Mouse (Mus musculus): Measurements from ENCODE around the gene Atat1.

Gene Atat1

DNA sequence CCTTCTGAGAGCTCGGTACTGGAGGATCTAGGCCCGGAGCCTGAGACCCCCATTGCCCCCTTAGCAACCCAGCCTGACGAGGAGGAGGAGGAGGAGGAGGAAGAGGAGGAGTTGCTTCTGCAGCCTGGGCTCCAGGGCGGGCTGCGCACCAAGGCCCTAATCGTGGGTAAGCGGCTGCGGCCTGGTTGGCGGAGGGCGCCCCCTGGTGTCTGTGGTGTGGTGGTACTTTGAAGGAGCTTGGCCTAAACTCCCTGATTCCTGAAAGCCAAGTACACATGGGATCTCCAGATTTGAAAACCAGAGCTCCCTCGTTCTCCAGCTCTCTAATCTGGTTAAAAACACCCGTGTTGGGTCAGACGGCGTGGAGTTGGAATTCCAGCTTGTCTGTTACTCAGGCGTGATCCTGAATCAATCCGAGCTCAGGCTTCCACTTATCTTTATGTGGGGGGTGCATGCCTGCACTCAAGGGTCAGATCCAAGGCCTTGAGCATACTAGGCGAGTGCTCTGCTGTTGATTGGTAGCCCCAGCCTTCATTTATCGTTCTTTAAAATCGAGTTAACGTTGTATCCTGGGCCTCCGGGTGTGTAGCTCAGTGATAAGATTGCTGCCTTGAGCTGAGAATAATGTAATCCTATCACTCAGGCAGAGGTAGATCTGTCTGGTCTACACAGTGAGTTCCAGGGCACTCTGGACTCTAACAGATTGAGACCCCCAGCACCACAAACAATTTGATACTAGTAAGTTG, 35.9 kb downstream of the Atat1 start:
- peak; percentile 92 for DNase-seq (ENCODE audit: low spot score)

DNA sequence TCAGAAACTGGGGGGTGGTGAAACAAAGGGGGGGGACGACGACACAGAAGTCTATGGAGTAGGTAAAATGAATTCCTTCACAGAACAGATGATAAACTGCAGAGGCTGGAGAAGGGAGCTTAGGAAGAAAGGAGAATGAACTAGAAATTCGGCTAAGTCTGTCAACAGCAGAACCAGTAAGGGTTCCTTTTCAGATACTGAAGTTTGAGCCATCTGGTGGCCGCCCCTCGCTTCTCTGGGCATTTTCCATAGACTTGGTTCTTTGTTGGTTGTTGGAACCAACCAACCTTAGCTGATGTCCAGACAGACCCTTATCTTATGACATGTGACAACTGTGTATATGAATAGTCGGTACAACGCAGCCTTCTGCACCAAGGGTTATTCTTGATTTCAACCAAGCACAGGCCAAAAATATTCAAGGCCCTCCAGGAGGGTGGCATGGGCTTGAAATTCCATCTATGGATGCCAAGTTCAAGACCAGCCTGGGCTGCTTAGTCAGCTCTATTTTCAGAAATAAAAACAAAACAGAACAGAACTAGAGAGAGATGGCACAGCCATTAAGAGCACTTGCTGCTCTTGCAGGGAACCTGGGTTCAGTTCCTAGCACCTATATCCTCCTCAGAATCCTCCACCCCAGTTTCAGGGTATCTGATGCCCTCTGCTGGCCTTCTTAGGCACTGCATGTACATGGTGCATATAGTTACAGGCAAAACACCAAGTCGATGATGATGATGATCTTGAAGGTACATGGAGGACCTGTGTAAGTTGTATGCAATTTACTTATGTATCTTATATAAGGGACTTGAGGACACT, 38.8 kb downstream of the Atat1 start:
- peak; percentile 47 for DNase-seq (ENCODE audit: low spot score)

DNA sequence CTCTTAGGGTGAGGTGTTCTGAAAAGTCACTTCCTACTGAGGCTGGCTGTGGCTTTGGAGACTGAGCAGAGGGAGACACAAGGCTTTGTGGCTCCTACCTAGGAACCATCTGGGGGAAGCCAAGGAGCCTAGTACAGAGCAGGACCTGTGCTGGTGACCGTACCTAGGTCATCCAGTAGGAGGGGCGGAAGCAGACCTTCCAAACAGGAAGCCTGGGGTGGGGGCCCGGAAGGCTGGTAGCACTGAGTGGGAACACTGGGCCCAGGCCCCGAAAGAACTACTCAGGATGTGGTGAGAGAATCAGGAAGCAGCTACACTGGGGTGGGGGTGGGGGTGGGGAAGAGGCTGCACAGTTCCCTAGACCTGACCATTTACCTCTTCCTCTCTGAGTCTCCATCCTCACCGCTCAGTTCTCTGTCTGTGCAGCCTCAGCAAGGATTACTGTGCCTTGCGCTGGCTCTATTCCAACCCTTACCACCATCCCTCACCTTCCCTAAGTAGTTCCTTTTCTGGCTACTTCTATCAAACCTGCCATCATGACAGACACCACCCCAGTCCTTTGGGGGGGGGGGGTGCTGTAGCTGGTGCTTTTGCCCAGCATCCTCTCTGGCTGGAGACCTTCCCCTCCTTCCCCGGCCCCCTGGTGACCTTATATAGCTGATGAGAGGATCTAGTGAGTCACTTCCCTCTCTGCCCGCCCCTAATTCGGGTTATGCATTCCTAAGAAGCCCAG, 39.6 kb downstream of the Atat1 start:
- no peak for DNase-seq (ENCODE audit: low spot score)

DNA sequence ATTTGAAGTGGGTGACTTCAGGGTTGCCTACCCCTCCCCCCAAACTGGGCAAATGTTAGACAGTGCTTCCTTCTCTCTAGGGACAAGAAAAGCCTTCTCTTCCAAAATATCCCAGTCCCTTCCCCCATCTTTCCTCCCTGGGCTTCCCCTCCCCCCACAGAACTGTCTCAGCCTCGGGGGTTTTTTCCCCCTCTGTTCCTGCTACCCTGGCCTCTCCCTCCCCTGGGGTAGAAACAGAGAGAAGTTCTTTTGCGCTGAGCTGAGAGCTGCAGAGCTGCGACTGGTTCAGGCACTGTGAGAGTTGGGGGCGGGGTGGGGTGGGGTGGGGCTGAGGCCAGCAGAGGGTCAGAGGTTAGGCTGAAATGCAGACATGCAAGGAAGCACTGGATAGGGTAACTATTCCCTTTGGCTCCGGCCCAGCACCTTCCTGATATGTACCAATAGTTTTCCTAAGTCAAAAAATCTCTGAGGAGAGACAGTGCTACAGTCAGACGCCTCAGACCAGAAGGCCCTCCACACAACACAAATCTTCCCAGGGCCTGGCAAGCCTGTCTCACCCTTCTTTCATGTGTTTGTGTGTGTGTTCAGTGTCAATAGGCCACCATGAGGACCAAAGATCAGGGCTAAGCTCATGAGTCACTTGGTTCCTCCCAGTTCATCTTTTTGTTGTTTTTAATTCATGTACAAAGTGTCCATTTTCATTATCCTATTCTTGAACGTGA, 40.4 kb downstream of the Atat1 start:
- DNase-seq (ENCODE audit: low spot score), result no peak

DNA sequence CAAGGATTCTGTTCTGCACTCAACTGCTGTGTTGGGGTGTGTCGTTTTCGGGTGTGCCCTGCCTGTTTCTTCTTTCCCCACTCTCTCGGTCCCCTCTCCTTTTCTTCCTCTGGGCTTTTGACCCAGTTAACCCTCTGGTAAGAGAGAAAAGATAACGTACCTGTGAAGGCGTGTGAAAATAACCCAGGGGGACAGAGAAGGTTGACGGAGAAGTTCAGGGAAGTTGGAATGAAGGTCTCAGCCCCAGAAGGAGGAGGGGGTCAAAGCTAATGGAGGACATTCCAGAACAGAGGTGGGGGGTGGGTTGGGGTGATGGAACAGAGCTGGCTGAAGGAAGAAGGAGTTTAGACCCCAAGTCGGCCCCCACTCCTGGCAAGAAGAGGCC, 40.9 kb downstream of the Atat1 start:
- no peak for DNase-seq (ENCODE audit: low spot score)

DNA sequence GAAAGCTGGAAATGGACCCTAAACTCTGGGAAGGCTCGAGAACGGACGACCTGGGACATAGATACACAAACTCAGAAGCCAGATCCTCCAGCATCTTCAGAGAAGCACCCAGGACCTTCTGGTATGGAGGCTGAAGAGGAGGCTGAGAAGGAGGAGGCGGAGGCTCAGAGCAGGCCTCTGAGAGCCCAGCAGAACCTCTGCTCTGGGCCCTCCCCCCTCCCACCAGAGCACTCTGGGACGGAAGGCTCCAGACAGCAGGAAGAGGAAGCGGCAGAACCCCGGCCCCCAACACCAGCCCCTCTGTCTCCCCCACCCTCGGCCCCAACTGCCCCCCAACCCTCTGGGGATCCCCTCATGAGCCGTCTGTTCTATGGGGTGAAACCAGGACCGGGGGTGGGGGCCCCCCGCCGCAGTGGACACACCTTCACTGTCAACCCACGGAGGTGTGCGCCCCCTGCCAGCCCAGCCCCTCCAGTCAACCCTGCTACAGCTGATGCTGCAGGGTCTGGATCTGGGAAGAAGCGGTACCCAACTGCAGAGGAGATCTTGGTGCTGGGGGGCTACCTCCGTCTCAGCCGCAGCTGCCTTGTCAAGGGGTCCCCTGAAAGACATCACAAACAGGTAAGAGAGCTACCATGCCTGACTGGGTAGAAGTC, 41.6 kb downstream of the Atat1 start:
- DNase-seq (ENCODE audit: low spot score), result no peak

DNA sequence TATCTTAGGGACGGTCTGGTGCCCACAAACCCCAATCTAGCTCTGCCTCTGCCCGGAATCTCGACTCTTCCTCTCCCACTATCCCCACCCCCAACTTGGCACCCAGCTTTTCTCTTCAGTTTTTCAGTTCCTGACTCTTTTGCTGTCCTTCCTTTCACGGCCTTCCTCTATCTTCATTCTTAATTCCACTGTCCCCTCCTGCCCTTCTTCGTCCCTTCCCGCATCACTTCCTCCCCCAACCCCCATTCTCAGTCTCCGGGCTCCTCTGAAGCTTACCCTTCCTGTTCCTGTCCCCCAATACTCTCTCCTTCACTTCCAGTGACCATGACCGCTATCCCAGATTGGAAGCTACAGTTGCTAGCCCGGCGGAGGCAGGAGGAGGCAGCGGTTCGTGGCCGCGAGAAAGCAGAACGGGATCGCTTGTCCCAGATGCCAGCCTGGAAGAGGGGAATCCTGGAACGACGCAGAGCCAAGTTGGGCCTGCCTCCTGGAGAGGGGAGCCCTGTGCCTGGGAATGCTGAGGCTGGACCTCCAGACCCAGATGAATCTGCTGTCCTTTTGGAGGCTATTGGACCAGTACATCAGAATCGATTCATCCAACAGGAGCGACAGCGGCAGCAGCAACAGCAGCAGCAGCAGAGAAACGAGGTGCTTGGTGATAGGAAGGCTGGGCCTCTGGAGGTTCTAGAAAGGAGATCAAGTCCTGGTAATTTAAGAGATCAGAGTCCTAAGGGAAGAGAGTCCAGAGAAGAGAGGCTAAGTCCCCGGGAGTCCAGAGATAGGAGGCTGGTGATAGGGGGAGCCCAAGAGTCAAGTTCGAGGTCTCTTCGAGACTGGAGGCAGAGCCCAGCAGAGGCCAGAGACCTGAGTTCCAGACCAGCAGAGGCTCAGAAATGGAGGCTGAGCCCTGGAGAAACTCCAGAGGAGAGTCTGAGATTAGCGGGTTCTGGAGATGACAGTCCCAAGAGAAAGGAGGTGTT, 42.7 kb downstream of the Atat1 start:
- peak; percentile 42 for DNase-seq (ENCODE audit: low spot score)

DNA sequence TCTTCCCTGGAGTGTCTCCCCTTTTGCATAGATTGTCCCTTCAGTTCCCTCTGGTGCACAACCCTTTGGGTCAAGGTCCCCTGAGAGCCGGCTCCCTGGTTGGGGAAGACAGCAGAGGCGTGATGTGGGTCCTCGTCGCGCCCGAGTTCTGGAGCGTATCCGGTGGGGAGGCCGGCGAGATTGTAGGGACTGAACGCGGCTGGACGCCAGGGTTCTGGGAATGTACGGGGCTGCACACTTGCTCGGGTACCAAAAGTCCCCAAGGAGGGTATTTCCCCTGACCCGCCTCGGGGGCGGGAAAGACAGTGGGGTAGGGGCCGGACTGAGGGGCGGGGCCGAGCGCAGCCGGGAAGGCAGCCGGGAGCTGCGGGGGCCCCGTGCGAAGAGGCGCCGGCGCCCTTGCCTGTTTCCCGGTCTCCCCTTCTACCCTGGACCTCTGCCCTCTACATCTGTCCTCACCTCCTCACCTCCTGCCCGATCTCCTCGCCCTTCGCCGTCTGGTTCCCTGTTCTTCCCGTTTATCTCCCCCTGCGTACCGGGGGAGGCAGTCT, 43.5 kb downstream of the Atat1 start:
- DNase-seq (ENCODE audit: low spot score), result peak; percentile 66

DNA sequence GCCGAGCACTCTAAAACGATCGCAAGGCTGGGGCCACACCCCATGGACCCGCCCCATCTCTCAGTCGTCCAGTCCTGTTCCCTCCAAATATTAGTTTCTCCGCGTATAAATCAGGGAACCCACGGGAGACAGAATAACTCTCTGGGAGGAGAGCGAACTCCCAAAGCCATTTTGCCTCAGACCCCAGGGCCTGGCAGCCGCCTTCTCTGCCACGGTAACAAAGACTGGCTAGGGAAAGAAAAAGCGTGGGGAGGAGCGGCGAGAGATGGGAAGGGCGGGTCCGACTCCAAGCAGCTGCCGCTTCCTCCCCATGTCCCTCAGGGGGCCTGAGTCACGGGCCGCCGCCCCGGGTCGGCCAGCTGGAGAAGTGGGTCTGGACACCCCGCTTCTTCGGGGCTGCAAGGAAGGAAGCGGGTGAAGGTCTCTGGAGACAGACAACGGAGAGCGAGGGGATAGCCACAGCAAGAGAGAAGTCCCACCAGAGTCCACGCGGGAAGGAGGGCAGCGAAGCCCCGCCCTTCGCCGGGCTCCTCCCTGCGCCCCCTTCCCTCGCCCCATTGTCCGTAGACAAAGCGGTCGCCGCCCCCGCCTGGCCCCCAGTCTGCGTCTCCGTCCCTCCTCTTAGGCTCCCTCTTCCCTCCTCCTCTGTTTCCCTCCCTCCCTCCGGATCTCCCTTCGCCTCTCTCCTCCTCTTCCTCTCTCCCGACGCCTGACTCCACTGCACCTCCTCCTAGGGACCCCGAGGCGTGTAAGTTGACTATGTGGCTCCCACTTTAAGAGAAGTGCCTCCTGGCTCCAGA, 44.2 kb downstream of the Atat1 start, which contains the start of gene Ppp1r18:
Ppp1r18 (plus strand) TSS at position 113 of the 800 bp plus-strand sequence.
- DNase-seq (ENCODE audit: low spot score), result peak; percentile 89

DNA sequence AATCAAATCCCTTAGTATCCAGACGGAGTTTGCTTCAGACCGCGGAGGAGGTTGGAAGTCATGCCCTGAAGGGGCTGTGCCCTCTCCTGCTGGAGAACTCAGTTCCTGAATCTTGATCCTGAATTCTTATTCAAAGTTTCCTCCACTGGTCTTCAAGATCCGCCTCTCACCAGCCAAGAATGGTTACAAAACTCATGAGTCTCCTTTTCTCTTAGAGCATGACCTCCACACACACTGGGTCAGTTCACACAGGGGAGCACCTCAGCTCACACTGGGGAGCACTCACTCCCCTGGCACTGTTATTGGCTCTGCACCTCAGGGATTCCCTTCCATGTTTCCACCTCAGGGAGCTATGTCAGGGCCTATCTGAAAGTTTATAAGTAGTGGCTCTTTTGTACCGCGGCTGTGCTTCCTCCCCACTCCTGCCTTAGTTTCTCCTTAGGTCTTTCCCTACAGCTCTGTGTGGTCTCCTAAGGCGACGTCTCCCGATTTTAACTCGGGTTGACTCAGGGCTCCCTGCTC, 45.0 kb downstream of the Atat1 start:
- DNase-seq (ENCODE audit: low spot score), result no peak

DNA sequence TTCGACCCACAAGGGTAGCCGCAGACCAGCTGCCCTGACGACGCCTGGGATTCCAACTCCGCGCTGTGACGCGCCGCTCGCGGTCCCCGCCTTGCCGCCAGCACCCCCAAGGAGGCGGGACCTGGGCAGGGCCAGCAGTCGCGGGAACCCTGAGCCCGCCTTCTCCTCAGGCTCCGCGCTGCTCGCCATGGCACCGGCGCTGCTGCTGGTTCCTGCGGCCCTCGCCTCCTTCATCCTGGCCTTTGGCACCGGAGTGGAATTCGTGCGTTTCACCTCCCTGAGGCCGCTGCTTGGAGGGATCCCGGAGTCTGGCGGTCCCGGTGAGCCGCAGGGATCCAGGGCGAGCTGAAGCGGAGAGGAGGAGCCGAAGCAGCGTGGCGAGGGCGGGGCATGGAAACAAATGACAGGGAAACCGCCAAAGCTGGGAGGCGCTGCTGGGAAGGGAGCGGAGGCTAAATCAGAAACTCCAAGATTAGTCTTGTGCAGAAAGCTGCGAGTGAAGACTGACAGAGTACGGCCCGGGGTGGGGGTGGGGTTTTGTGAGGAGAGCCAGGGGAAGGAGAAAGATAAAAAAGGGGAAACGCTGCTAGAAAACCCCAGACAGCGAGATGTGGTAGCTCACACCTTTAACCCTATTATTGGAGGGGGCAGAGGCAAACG, 48.5 kb downstream of the Atat1 start, which contains the start of gene Nrm:
Nrm (plus strand) TSS at position 121 of the 660 bp plus-strand sequence.
- peak; percentile 89 for DNase-seq (ENCODE audit: low spot score)

DNA sequence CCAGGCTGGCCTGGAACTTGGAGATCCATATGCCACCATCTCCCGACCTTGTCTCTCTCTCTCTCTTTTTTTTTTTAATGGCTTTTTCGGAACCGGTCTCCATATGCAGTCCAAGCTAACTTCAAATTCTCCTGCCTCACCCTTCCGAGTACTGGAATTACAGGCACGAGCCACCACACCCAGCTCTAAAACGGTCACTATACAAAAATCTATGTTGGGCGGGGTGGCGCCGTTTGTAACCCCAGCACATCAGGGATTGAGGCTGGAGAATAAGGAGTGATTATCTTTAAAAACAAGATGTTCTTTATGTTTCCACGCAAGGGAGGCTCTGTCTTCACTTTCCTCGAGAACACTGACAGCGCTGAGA, 49.1 kb downstream of the Atat1 start:
- no peak for DNase-seq (ENCODE audit: low spot score)

DNA sequence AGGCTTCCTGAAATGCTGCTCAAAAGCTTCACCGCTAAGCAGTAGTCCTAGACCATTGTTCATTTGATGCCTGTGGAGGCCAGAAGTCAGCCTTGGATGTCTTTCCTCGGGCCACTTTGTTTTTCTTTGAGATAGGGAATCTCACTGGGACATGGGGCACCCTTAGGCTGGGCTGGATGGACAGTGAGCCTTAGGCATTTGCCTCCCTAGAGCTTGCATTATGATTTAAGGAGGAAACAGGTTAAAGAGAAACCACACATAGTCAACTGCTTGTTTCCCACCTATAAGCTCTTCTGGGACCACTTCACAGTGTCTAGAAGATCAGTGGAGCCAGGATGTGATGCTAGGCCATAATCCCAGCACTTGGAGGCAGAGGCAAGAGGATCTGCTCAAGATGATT, 50.0 kb downstream of the Atat1 start:
- DNase-seq (ENCODE audit: low spot score), result no peak

DNA sequence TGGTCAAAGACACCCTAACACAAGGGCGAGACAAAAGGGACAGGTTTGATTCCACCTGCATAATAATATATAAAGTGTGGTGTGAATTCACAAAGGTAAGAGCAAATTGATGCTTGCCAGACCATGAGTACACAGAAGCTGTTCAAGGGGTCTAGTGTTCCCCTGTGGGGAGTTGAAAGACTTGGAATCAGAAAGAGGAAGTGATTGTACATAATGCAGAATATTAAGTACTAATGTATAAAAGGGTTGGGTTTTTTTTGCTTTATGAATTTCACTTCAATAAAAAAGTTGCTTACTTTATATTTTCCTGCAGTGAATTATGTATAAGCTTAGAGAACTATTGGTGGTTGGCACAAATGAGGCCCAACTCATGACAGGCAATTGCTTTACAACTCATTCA, 50.5 kb downstream of the Atat1 start:
- no peak for DNase-seq (ENCODE audit: low spot score)

DNA sequence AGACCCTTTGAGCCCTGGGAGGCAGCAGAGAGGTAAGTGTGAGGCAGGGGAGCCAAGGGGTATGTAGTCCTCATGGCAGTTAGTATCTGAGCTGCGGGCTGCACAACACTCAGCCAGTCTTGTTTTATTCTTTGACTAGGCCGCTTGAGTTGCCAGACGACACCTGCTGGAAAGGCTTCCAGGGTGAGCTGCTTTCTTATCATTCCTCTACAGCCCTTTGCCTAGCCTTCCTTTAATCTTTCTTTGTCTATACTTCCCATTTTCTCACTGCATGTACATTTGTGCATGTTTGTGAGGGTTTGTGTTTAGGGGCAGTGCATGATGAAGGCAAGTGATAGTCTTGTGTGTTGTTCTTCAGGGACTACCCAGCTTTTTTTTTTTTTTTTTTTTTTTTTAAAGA, 58.9 kb downstream of the Atat1 start:
- no peak for DNase-seq (ENCODE audit: low spot score)

DNA sequence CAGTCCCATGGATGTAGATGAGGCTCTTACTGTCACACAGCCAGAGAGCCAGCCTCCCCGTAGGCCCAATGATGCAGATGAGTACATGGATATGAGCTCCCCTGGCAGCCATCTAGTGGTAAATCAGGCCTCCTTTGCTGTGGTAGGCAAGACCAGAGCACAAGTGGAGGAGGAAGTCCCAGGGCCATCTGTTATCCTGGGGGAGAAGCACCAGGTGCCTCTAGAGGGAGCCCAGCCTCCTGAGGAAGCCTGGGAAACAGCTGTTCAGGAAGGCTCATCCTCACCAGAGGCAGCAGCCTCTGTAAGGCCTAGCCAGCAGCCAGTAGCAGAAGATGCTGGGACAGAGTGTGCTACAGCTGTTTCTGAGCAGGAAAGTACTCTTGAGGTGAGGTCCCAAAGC, 61.8 kb downstream of the Atat1 start:
- no peak for DNase-seq (ENCODE audit: low spot score)

All from retina, embryonic 14.5 days (tissue).